Mouse (Mus musculus): ENCODE measurements around the gene Asxl2.
"Not testable (repeated sequence)": the region's sequence is repeated elsewhere in the genome, so short reads cannot be mapped to it uniquely, and the experiment has no call there.

Gene Asxl2

DNA sequence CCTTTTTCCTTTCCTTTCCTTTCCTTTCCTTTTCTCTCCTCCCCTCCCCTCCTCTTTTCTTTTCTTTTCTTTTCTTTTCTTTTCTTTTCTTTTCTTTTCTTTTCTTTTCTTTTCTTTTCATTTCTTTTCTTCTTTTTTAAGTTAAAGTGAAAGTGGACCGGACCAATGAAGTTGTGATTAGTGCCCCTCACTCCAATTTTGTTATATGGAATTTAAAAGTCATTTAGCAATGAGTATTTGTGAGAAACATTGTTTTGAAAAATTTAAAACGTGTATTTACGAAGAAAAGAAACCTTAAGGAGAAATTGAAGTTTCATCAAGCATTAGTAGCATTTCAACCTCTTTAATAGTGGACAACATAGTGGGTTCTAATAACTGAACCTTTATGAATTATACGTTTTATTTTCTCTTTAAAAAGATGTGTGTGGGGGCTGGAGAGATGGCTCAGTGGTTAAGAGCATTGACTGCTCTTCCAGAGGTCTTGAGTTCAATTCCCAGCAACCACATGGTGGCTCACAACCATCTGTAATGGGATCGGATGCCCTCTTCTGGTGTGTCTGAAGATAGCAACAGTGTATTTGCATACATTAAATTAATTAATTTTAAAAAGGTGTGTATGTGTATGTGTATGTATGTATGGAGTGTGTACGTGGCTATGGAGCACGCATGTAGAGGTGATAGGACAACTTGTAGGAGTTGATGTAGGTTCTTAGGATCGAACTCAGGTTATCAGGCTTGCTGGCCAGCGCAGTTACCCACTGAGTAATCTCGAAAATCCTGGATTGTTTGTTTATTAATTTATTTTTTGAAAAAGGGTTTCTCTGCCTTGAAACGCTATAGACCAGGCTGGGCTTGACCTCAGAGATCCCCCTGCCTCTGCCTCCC lies 1.5 kb downstream of the Asxl2 start:
- no peak for DNase-seq (ENCODE audit: low read depth)

DNA sequence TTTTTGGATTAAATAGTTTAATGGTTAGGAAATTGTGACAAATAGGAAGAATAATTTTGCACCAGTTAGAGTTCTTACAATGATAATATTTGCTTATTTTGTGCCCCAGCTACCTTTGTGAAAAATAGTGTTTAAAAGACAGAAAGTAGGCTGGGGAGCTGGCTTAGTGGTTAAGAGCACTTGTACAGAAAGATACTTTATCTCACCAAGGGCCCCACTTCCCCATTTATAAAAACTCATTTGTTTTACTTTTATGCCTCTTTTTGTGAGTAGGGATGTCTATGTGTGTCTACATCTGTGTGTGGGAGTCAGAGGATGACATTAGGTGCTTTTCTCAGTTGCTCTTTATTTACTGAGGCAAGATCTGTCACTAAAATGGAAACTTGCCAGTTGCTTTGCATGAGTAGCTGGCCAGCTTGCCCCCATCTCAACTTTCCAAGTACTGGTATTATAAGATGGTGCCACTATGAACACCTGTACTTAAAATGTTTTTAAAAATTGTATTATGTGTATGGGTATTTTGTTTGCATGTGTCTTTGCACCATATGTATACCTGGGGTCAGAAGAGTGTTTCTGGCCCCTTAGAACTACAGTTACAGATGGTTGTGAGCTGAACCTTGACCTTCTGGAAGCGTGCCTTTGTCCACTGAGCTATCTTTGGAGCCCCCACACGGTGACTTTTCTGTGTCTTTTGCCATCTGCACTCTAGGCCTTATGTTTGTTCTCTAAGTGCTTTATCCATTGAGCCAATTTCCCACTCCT lies 3.2 kb downstream of the Asxl2 start:
- DNase-seq (ENCODE audit: low read depth), result no peak

DNA sequence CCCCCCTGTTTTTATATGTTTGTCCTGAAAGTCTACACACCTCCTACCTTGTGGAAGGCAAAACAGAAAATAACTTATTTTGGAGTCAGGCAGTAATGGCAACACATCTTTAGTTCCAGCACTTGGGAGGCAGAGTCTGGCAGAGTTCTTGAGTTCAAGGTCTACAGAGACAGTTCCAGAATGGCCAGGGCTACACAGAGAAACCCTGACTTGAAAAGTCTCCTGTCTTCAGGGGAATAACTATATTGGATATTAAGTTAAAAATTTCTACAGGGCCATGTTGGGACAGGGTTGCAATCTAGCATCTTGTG lies 3.7 kb downstream of the Asxl2 start:
- DNase-seq (ENCODE audit: low read depth), result no peak

DNA sequence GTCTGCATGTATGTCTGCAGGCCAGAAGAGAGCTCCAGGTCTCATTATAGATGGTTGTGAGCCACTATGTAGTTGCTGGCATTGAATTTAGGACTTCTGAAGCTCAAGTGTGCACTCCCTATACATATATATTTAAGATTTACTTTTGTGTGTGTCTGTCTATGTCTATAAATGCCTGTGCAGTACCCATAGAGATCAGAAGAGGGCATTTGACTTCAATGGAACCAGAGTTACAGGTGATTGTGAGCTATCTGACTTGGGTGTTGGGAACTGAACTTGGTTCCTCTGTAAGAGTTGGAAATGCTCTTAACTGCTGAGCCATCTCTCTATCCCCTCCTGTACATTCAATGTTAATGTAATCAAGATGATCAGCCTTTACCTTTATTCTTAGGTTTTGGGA lies 4.3 kb downstream of the Asxl2 start:
- peak; percentile 60 for DNase-seq (ENCODE audit: low read depth)

DNA sequence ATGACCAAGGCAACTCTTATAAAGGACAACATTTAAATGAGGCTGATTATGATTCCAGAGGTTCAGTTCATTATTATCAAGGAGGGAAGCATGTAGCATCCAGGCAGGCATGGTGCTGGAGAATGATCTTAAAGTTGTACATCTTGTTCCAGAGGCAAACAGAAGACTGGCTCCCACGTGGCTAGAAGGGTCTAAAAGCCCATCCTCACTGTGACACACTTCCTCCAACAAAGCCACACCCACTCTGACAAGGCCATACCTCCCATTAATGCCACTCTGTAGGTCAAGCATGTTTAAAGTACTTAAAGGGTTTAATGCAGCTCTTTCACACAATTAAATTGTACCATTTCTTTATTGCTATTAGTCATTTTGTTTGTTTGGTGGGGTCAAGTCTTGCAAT lies 7.1 kb downstream of the Asxl2 start:
- no peak for DNase-seq (ENCODE audit: low read depth)

DNA sequence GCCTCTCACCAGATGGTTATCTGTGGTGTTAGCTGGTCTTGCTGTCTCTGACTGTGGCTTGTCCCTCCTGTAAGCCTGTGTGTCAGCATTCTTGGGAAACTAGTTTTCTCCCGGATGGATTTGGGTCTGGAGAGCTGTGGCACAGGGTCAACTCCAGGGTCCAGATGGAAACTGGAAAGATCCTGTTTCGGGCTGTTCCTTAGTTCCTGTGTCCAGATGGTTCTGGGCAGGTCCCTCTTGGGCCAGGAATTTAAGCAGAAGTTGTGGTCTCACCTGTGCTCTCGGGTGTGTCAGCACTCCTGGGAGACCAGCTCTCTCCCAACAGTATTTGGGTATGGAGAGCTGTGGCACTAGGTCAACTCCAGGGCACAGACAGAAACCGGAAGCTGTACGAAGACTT lies 9.8 kb downstream of the Asxl2 start:
- no peak for DNase-seq (ENCODE audit: low read depth)

DNA sequence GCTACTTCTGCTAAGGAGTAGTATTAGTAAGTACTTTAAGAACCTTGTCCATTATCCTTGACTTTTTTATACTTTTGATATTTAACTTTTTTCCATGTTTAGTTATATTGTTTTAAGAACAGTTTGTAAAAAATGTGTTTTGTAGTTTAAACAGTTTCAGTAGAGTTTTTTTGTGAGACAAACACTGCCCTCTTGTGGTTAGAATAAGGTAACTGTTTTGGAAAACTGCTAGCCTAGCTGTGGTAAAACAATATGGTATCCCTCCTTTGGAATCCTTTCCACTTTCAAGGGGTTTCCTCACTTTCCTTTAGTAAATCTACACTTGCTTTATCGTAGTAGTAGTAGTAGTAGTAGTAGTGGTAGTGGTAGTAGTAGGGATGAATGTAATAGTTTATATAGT lies 11.2 kb downstream of the Asxl2 start:
- DNase-seq (ENCODE audit: low read depth), result peak; percentile 71

DNA sequence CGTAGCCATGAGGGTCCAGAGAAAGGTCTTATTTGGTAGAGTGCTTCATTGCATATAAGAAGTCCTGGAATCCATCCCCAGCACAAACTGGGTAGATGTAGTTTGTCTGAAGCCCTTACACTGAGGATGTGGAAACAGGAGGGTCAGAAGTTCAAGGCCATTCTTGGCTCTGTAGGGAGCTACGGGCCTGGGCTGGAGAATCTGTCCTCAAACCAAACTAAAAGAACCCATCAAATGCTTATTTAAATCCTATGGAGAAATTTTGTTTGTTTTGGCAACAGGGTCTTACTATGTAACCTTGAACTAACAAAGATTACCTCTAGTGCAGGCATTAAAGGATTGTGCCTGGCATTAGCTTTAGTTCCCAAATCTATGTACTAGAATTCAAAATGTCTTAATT lies 14.3 kb downstream of the Asxl2 start:
- DNase-seq (ENCODE audit: low read depth), result peak; percentile 46

DNA sequence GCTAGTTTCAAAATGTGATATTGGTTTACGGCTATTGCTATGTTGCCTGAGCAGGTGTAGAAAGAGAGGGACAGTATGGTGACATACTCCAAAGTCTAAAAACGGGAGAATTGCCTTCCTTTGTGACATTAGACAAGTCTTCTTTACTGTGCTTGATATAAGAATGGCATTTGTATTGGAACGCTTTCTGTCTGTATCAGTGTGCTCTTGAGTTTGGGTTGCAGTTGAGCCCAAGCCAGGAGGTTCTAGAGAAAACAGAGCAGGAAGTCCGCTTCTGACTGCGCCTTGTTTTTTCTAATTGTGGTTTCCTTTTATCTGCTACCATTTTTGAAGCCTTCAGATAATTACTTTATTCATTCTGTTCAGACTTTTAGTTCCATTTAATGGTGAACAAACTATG lies 14.7 kb downstream of the Asxl2 start:
- peak; percentile 73 for DNase-seq (ENCODE audit: low read depth)

DNA sequence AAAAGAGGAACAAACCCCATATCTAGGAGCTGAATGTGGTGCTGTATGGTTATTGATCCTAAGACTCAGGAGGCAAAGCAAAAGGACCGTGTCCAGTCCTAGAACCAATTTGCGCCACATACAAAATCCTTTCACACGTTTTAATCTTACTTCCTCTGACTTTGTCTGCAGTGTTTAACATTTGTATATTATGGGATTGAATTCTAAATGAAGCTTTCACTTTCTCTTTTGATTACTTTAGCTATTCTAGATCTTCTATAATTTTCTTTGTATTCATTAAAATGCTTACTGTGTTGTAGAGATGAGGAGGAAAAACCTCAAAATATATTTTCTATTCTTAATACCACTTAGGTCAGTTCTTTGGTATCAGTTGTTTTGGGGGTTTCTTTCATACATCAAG lies 26.9 kb downstream of the Asxl2 start:
- peak; percentile 36 for DNase-seq (ENCODE audit: low read depth)

DNA sequence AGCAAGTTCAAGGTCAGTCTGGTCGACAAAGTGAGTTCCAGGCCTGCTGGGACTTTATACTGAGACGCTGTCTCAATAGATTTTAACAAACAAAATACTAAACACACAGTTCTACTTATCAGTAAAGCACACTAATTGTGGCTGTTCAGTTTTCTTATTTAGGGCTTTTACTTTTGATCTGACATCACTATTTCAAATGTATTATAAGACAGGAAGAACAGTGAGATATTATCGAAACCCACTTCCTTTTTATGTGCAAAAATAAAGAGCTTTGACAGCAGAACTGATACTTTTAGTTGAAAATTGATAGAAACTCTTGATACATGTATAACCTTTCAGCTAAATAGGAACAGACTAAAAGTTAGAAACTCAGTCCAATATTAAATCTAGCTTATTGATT lies 36.4 kb downstream of the Asxl2 start:
- peak; percentile 81 for DNase-seq (ENCODE audit: low read depth)

DNA sequence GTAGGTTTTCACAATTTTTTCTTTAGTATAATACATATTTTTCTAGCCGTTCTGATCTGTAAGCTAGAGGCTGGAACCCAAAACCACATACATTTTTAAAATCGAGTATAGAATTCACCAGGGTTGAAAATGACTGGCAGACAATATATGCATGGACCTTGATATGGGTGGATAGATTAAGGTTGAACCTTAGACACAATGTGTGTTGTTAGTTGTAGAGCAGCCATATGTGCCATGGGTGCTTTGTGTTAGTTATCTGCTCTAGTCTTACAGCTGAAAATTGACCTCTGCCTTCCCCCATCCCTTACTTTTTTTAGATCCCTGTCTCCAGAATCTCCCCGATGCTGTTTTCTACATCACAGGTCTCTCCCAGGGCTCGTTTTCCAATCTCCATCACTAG lies 73.0 kb downstream of the Asxl2 start:
- no peak for DNase-seq (ENCODE audit: low read depth)

DNA sequence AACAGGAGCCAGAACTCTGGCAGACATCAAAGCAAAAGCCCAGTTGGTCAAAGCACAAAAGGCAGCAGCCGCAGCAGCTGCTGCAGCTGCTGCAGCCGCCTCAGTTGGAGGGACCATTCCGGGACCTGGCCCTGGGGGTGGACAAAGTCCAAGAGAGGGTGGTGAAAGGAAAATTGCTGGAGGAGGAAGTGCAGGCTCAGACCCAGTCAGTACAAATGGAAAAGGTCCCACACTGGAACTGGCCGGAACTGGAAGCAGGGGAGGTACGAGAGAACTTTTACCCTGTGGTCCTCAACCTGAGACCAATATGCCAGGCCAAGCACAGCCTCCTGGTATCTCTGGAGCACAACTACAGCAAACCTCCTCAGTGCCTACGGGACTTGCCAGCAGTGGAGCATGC lies 73.4 kb downstream of the Asxl2 start:
- no peak for DNase-seq (ENCODE audit: low read depth)

DNA sequence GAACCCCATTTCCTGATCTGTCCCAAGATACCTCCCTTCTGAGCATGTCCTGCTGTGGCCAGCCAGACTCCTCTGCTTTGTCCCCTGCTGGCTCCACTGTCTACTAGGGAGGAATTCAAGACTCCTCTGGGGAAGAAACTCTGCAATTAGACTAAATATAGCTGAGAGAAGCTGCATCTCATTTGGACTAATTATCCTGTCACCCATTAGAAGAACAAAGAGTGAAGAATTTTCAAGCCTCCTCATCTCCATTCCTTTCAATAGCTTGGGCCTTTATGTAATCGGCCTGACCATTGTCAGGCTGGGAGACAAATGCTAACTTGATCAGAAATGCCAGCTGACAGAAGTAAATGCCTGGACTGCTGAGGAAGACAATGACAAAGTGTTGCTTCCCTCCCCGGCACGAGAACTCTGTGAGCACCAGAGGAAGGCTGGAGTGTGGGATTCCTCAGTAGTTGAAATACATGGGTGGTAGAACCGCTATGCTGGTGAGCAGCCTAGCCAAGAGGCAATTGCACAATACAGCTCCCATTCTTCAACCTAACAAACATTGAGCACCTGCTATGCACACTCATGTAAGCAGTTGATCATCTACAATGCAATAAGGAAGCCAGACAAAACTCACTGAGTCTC lies 92.1 kb downstream of the Asxl2 start:
- no peak for DNase-seq (ENCODE audit: low read depth)

DNA sequence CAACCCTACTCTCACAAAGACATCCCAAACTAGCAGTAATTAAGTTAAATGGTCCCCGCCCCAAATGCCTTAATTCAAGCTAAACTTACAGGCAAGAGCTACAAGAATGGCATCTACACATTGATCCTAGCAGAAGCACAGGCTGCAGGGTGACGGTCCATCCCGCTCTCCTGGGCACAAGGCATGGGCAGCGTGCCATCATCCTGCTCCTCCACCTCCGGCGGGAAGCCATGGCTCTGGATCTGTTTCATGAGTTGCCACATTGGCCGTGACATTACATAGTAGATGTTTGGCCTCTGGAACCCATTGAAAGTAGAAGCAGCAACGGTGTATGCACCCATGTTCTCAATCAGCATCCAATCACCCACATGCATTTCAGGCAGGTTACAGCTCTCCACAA lies 95.1 kb downstream of the Asxl2 start:
- DNase-seq (ENCODE audit: low read depth), result not testable (repeated sequence)

DNA sequence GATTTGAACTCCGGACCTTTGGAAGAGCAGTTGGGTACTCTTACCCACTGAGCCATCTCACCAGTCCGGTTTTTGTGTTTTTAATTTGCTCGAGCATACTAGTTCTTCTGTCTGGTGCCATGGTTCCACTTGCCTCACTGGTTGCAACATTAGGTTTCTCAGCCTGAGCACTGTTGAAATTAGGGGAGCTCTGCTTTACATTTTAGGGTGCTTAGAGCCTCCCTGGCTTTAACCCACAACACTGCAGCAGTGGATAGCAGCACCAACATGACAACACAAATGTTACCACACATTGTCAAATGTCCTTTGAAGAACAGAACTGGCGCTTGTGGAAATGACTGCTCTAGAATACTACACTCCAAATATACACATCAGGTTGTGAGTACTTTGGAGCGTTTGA lies 98.9 kb downstream of the Asxl2 start:
- no peak for DNase-seq (ENCODE audit: low read depth)

DNA sequence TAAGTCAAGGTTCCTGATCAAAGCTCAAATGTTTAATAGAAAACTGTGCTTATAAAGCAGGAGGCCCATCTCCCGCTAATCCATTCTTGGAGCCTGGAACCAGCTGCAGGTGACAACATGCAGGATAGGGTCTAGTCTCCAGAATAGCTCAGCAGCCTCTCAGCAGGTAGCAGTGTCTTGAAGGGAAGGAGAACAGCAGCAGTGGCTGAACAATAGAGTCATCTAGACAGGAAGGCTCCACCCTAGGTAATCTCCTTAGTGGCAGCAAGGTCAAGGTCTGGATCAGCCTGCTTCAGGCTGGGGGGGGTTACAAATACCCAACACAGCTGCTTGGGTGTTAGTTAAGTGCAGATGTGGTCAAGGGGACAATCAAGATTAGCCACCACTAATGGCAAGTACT lies 108.8 kb downstream of the Asxl2 start:
- DNase-seq (ENCODE audit: low read depth), result not testable (repeated sequence)

DNA sequence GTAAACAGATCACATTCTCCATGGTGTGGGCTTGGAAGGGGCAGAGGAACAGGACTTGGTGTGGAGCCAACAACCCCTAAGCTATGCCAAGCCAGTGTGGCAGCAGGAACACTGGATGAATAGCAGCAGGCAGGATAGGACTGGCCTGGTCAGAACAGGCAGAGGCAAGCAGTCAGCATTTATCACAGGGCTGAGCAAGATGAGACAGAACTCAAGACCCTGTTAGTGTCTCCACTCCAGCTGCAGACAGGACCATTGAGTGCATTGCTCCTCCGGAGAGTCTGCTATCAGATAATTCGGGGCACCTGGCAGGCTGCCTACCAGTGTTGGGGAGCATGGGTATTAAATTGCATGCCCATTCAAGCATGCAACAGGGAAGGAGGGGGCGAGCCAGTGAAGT lies 111.0 kb downstream of the Asxl2 start:
- DNase-seq (ENCODE audit: low read depth), result no peak

DNA sequence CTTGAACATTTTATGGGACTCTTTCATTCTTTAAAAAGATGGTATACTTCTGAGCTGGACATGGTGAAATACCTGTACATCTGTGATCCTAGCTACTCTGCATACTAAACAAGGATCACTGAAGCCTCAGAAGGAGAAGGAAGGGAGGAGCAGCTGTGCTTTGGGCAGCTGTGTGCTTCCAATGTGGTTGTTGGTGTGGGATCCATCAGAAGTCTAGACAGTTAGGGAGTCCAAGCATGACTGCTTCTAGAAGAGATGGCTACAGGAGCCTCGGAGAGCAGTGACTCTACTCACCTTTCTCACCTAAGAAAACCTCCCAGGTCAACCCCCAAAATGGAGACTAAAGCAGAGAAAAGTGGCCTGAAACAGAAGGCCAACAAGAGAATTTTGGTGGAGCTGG lies 111.4 kb downstream of the Asxl2 start:
- no peak for DNase-seq (ENCODE audit: low read depth)

DNA sequence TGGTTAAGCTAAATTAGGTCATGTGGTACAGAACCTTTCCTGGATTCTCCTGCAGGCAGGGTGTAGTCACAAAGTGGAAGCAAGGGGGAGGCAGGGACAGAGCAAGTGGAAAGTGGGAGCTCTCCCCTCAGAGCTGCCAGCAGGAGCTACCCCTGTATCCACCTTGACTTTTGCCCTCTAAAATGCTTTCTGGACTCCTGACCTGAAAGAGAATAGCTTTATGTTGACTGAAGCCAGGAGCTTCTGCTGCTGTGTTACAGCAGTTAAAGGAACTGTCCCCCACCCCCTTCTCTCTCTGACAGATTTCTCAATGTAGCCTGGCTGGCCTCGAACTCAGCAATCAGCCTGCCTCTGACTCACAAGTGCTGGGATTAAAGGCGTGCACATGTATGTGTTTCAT lies 112.9 kb downstream of the Asxl2 start:
- DNase-seq (ENCODE audit: low read depth), result no peak

DNA sequence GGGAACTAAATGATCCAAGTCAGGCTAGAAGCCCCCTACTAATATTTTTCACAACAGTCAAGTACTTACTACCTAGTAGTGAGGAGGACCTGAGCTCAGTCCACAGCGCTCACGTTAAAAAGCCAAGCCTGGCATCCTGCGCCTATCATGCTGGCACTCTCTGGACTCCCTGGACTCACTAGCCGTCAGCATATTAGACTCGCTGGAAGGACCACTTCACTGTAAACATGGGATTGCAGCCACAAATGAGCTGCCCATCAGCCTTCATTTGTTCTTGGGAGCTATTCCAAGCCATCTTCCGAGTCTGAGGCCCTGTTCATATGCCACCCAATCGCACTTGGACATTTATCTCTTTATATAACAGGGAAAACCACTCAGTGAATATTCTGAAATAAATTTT lies 114.2 kb downstream of the Asxl2 start:
- DNase-seq (ENCODE audit: low read depth), result no peak

DNA sequence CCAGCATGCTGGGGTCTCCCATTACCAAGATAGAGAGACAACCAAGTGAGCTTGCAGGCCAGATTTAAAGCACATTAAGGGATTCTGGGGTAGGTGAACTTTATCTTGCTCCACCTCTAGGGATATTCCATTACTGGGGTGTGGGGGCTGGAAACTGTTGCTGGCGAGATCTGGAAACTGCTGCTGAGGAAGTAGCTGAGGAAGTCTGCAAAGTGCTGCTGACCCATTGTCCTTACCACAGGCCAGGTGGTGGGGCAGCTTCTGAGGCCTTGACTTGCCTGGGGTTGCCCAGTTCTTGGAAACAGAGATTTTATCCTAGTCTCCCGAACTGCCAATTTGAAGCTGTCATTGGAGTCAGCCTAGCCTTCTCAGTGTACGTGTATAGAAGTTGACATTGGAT lies 118.8 kb downstream of the Asxl2 start:
- no peak for DNase-seq (ENCODE audit: low read depth)

DNA sequence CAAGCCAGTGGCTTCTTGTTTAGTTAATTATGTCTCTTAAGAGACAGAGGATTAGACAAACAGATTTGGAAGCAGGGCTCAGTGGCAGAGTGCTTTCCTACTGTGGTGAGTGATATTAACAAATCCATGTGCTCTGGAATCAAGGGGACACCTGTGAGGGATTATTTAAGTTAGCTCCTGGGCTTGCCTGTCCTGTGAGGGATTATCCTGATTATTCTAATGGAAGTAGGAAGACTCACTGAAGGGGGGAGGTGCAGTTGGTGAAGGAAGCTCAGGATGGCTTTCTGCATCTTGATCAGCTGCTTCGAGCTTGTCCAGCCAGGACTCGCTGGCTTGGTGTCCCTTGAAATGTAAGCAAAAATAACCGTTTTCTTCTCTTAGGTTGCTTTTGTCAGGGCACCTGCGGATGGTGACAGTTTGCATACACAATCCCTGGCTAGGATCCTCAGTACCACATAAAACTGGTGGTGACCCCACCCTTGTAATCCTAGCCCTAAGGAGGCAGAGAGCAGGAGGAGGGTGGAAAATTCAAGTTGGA lies 119.5 kb downstream of the Asxl2 start:
- no peak for DNase-seq (ENCODE audit: low read depth)
